Mouse (Mus musculus) cerebellum, adult 2 months (tissue): ENCODE measurements at regions not wholly inside any gene's neighbourhood (a gene's known extent, or its start where the extent isn't known, plus 50 kb on each side); places are given as distances from the start of the nearest gene placed in this dataset.
"Not testable (repeated sequence)": the region's sequence is repeated elsewhere in the genome, so short reads cannot be mapped to it uniquely, and the experiment has no call there.

Source experiments
- DNase-seq, 2 experiments: peaks; one replicate each; pipeline ENCODE4 v3.0.0; 2021
- H3K27ac ChIP-seq: fragments of 200-500 bp; 2 replicates; pipeline ENCODE4 v1.5.1; 2012; ENCODE audit warnings: low read length, control low read depth, inconsistent platforms; ENCODE audit not compliant: insufficient read depth
- H3K27me3 ChIP-seq: fragments of 200-500 bp; 2 replicates; pipeline ENCODE4 v1.6.1; 2012; ENCODE audit warnings: inconsistent platforms, mild to moderate bottlenecking, low read length, moderate library complexity; ENCODE audit not compliant: control insufficient read depth, insufficient read depth
- H3K4me1 ChIP-seq: fragments of 200-500 bp; 2 replicates; pipeline ENCODE4 v1.6.1; 2011; ENCODE audit warnings: low read length; ENCODE audit not compliant: control insufficient read depth, insufficient read depth
- H3K4me3 ChIP-seq: fragments of 200-500 bp; replicated peaks from 2 replicates; pipeline ENCODE3; 2011; ENCODE audit warnings: mild to moderate bottlenecking, low read depth, low read length, control low read depth; ENCODE audit not compliant: insufficient read depth
- CTCF ChIP-seq: fragments of 200-500 bp; IDR thresholded peaks from 2 replicates; pipeline ENCODE4 v1.5.1; 2011; ENCODE audit warnings: low read depth, mild to moderate bottlenecking, control low read depth, low read length, moderate library complexity, borderline replicate concordance; ENCODE audit not compliant: insufficient read depth
- POLR2A ChIP-seq: fragments of 200-500 bp; IDR thresholded peaks from 2 replicates; pipeline ENCODE4 v1.6.1; 2011; ENCODE audit warnings: low read length, control low read depth, borderline replicate concordance; ENCODE audit not compliant: insufficient read depth
- WGBS: fragments of 180-500 bp; shearing (Covaris S2); methylation state at CpG from one replicate; pipeline ENCODE4 v1.1.7; 2018; 5-methylcytosine and 5-hydroxymethylcytosine counted together

DNA sequence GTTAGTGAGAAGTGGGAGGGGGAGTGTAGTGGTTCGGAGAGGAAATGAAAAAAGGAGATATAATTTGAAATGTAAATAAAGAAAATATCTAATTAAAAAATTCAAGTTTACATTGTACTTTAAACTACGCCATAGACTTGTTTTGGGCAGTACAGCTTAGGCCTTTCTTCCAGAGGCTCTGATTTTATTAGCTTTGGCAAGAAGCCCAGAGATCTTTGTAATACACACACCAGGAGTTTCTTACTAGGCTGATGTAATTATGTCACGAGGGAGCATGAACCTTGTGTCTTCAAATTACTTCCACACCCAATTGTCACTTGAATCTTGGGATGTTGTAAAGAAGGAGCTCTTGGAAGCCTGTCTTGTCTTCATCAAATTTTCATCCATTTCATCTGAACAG lies 292.6 kb downstream of the Eepd1 start:
- 48% methylated on average over 3 of the region's 3 CpGs for WGBS
- no peak overlapping the region for H3K4me3 ChIP-seq
- no peak overlapping the region for H3K27ac ChIP-seq
- H3K4me1 ChIP-seq = no peaks in the 10 kb centered on the region
- TF ChIP-seq CTCF (no peak), POLR2A (no peak)
- no peaks in the 10 kb centered on the region for H3K27me3 ChIP-seq
- DNase-seq = no peak

DNA sequence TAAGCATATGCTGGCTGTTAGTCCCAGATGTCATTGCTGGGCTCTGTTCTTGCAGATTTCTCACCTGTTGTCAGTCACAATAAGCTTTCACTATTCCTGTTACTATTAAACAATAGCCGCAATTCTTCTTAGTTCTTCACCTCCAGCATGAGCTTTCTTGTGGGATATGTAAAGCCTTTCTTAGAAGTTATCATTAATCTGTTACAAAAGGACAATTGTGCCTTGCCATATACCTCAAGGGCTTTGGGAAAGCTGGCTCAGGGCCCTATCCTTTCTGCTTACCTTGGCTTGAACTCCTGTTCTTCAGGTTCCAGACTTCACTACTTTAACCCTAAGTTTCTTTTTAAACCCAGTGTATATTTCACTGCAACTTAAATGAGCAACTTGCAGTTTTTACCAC lies 301.3 kb downstream of the Eepd1 start:
- Histone ChIP-seq H3K4me3 (no peak overlapping the region), H3K27ac (no peak overlapping the region), H3K27me3 (no peaks in the 10 kb centered on the region), H3K4me1 (no peaks in the 10 kb centered on the region)
- TF ChIP-seq CTCF (no peak), POLR2A (no peak)
- WGBS = 98% methylated on average over 1 of the region's 1 CpGs
- DNase-seq = no peak

DNA sequence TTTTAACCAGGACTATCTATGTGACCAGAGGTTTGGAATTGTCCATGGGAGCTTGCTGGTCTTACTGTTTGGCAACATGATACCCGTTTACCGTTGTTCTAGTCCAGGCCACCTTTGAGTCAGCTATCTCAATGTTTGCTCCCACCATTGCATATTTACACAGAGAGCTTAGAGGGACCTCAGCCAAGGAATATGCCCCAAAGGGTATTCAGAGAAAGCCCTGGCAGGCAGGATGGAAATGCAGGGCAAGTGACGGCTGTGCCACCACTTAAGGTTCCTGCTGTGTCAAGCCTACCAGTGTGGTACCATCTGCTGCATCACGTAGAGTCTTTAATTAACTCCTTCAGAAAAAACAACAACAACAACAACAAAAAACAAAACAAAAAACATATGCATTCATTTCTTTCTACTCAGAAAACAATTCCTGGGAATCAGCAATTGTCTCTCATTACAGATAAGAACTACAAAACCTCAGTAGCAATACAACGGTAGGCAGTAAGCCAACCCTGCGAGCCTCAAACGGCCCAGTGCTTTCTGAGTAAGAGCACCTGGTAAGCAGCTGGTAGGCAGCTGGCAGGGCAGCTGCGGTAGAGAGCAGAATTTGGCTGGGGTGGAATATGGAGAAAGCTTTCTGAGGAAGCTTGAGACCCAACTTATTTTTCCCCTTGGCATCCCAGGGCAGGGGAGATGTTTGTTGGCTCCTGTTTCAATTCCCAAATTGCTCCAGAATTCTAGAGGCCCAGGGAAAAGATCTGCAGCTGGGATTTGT lies 314.0 kb downstream of the Eepd1 start:
- no peak overlapping the region for H3K4me3 ChIP-seq
- no peak for DNase-seq
- H3K4me1 ChIP-seq = no peaks in the 10 kb centered on the region
- H3K27me3 ChIP-seq = no peaks in the 10 kb centered on the region
- 9% methylated on average over 8 of the region's 8 CpGs for WGBS
- no peak for TF ChIP-seq POLR2A
- no peak for TF ChIP-seq CTCF
- no peak overlapping the region for H3K27ac ChIP-seq

DNA sequence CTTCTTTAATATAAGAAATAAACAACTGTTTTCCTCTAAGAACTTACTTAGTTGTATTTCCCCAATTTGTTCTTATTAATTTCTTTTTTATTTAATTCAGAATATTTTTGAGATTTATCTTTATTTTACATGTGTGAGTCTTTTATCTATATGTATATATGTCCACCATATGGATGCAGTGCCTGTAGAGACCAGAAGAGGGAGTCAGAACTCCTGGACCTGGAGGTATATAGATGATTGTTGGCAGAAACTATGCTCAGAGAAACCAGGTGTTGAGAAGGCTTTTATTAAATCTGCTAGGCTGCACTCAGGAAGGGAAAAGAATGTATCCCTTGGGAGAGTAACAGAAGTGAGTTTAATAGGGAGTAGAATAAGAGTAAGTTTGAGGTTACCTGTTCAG lies 328.2 kb downstream of the Eepd1 start:
- Histone ChIP-seq H3K4me3 (no peak overlapping the region), H3K4me1 (no peaks in the 10 kb centered on the region), H3K27ac (no peak overlapping the region), H3K27me3 (no peaks in the 10 kb centered on the region)
- TF ChIP-seq CTCF (no peak), POLR2A (no peak)
- DNase-seq = no peak

DNA sequence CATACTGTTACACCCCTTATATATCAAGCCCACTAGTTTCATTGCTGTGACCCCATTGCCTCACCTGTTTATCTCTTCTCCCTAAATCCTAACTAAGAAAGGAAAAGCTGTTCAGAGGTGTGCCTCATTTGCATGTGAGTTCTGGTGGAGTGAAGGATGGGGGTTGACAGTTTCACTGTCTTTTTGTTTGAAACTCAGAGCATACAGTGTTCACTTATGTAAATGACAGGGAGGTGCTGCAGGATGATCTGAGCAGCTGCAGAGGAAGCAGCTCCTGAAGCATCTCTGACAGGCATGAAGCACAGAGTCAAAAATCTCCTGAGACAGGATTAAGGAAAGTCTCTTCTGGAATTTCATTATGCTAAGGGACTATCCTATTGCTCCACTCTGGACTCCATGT lies 351.9 kb downstream of the Eepd1 start:
- Histone ChIP-seq H3K27me3 (no peaks in the 10 kb centered on the region), H3K4me1 (no peaks in the 10 kb centered on the region), H3K27ac (no peak overlapping the region), H3K4me3 (no peak overlapping the region)
- DNase-seq = no peak
- TF ChIP-seq CTCF (no peak), POLR2A (no peak)

DNA sequence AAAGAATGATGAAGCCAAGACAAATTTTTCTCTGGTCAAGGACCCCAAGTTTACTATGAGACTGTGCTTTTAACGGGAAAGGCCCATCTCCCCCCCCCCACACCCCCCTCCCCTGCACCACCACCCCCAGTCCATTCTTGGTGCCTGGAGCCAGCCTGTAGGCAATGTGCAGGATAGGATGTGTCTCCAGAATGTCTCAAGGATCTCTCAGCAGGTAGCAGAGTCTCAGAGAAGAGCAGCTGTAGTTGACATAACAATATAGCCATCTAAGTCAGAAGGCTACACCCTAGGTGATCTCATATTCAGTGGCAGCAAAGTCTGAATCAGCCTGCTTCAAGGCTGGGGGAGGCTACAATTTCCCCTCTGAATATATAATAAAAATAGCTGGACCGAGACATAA lies 368.6 kb downstream of the Eepd1 start:
- not testable (repeated sequence) for H3K4me3 ChIP-seq, H3K27ac ChIP-seq, H3K27me3 ChIP-seq, H3K4me1 ChIP-seq, DNase-seq
- WGBS = 83% methylated on average over 2 of the region's 2 CpGs

DNA sequence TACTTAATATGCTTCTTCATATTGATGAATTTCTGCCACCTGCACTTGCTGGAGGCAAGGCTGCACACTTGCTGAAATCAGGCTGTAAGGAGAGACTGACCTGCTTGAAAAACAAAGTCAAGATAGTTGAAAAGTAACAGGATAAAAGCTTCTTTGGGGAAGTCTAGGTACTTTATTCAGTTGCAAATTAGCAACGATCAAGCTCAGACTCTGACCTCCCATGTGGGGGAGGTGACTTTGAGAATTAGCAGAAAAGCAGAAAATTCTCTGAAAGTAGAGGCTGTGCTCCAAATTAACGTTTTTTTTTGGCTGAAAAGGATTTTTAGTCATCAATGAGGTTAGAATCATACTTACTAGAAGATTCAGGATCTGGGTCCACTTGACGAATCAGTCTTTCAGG lies 369.3 kb downstream of the Eepd1 start:
- H3K4me1 ChIP-seq, H3K4me3 ChIP-seq, H3K27ac ChIP-seq, DNase-seq, H3K27me3 ChIP-seq: not testable (repeated sequence)
- WGBS = 66% methylated on average over 3 of the region's 3 CpGs

DNA sequence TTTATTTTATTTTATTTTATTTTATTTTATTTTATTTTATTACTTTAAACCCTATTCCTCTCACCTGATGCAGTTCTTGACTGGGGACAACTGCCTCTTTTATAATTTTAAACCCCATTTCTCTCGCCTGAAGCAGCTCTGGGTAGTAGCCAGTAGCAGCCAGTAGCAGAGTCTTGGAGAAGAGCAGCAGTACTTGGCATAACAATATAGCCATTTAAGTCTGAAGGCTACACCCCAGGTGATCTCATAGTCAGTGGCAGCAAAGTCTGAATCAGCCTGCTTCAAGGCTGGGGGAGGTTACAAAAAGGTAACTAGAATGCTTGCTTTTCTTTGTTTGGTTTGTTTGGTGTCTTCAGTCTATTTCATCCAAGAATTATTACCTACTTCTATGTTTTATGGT lies 373.2 kb downstream of the Eepd1 start:
- H3K27me3 ChIP-seq = no peaks in the 10 kb centered on the region
- no peaks in the 10 kb centered on the region for H3K4me1 ChIP-seq
- no peak overlapping the region for H3K4me3 ChIP-seq
- 33% methylated on average over 1 of the region's 1 CpGs for WGBS
- H3K27ac ChIP-seq = no peak overlapping the region
- no peak for TF ChIP-seq CTCF
- TF ChIP-seq POLR2A = no peak
- DNase-seq = no peak
